Mouse (Mus musculus): ENCODE results near the gene Prkce.

DNA sequence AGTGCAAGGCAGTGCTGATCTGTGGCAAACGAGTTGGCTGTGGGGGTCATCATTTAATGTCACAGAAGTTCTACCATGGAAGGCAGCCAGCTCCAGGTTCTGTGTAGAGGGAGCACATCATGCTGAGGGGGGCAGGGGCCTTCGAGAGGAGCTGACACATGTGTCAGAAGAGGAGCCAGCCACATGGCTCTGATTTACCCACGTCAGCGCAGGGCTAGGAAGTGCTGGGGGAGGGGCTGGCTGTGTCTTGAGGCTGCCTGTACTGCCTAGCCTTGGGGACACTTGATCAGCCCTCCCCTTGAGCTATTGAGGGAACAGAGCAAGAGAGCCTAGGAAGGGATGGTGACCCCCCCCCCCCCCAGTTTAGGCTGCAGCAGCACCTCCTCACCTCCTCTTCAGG lies 103.7 kb downstream of the Prkce start:
- TF ChIP-seq POLR2A (IDR thresholded peaks at IDR 0.05; ENCODE audit: borderline replicate concordance, extremely low read depth, insufficient read depth, insufficient read length, poor library complexity, severe bottlenecking): no peak
- TF ChIP-seq CTCF (IDR thresholded peaks at IDR 0.05; ENCODE audit: borderline replicate concordance, extremely low read depth, insufficient read depth, insufficient read length): no peak

All from brain, embryonic 14.5 days (tissue).